Mouse (Mus musculus) MEL (cell line): ENCODE measurements around the gene Tsr1. TPM values are rescaled to one million over a fixed set of nuclear protein-coding genes. Genes with fewer than 3 reads are reported as not detected.

ENCODE experiments used
- DNase-seq: peaks from one replicate; pipeline ENCODE4 v3.0.0; 2011; ENCODE audit warnings: low read depth, low spot score
- H3K27ac ChIP-seq: 2 replicates; pipeline ENCODE4 v1.5.1; 2012; ENCODE audit warnings: low read depth, mild to moderate bottlenecking, control low read depth, low read length, moderate library complexity; ENCODE audit not compliant: control insufficient read depth
- H3K27me3 ChIP-seq, 2 experiments: fragments of 150-350 bp in 1 of 2; sonication (generic) in 1 of 2; 2 replicates each; pipeline ENCODE4 v1.6.1; 2012; ENCODE audit warnings: low read length in 2 of 2, mild to moderate bottlenecking in 2 of 2, improper control_type of control experiment in 1 of 2, moderate library complexity in 1 of 2; ENCODE audit not compliant: insufficient read depth in 2 of 2, control insufficient read depth in 1 of 2
- H3K36me3 ChIP-seq, 2 experiments: 2 replicates each; pipeline ENCODE4 v1.6.1; 2012 to 2014; ENCODE audit warnings: low read length in 2 of 2, improper control_type of control experiment in 1 of 2, inconsistent platforms in 1 of 2, mild to moderate bottlenecking in 1 of 2; ENCODE audit not compliant: insufficient read depth in 2 of 2, control insufficient read depth in 1 of 2
- H3K4me1 ChIP-seq, 2 experiments: fragments of 150-350 bp in 1 of 2; sonication (generic) in 1 of 2; 2 replicates each; pipeline ENCODE4 v1.6.1; 2012; ENCODE audit warnings: low read length in 2 of 2, improper control_type of control experiment in 1 of 2, mild to moderate bottlenecking in 1 of 2; ENCODE audit not compliant: insufficient read depth in 2 of 2, control insufficient read depth in 1 of 2
- H3K4me3 ChIP-seq, 2 experiments: fragments of 150-350 bp in 1 of 2; sonication (generic) in 1 of 2; 2 replicates each; pipeline ENCODE4 v1.5.1; 2012; ENCODE audit warnings: low read depth in 2 of 2, low read length in 2 of 2, mild to moderate bottlenecking in 2 of 2, moderate library complexity in 2 of 2, control low read depth in 1 of 2, improper control_type of control experiment in 1 of 2; ENCODE audit not compliant: control insufficient read depth in 1 of 2, insufficient read depth in 1 of 2
- H3K79me2 ChIP-seq: 2 replicates; pipeline ENCODE4 v1.6.1; 2012; ENCODE audit warnings: mild to moderate bottlenecking, low read length, moderate library complexity; ENCODE audit not compliant: control insufficient read depth, poor library complexity, insufficient read depth
- H3K9ac ChIP-seq: 2 replicates; pipeline ENCODE4 v1.6.1; 2012; ENCODE audit warnings: low read depth, mild to moderate bottlenecking, control low read depth, low read length, moderate library complexity; ENCODE audit not compliant: control insufficient read depth, poor library complexity, severe bottlenecking
- H3K9me3 ChIP-seq: fragments of 150-350 bp; sonication (generic); replicated peaks from 2 replicates; pipeline ENCODE4 v1.6.1; 2012; ENCODE audit warnings: mild to moderate bottlenecking, low read length, improper control_type of control experiment, moderate library complexity; ENCODE audit not compliant: insufficient read depth
- CHD2 ChIP-seq: IDR thresholded peaks from 2 replicates; pipeline ENCODE4 v1.6.1; 2011; ENCODE audit warnings: low read length, improper control_type of control experiment
- CTCF ChIP-seq, 3 experiments: IDR thresholded peaks in 2 of 3; conservative IDR thresholded peaks in 1 of 3; 2 replicates each; pipeline ENCODE4 v1.5.1; 2011 to 2012; ENCODE audit warnings: low read length in 3 of 3, low read depth in 2 of 3, mild to moderate bottlenecking in 2 of 3, improper control_type of control experiment in 1 of 3, inconsistent platforms in 1 of 3, mixed read lengths in 1 of 3, moderate library complexity in 1 of 3; ENCODE audit not compliant: control insufficient read depth in 1 of 3, insufficient read depth in 1 of 3, poor library complexity in 1 of 3, severe bottlenecking in 1 of 3
- ELF1 ChIP-seq: IDR thresholded peaks from 2 replicates; pipeline ENCODE4 v1.6.1; 2014; ENCODE audit warnings: low read depth, mild to moderate bottlenecking, inconsistent platforms, low read length, improper control_type of control experiment, moderate library complexity
- EP300 ChIP-seq, 2 experiments: IDR thresholded peaks; 2 replicates each; pipeline ENCODE4 v1.6.1; 2011; ENCODE audit warnings: improper control_type of control experiment in 2 of 2, low read length in 2 of 2, low read depth in 1 of 2, mild to moderate bottlenecking in 1 of 2
- ETS1 ChIP-seq: IDR thresholded peaks from 2 replicates; pipeline ENCODE4 v1.6.1; 2012; ENCODE audit warnings: low read depth, mild to moderate bottlenecking, inconsistent platforms, low read length, improper control_type of control experiment, moderate library complexity
- HCFC1 ChIP-seq: IDR thresholded peaks from 2 replicates; pipeline ENCODE4 v1.6.1; 2012; ENCODE audit warnings: low read depth, mild to moderate bottlenecking, inconsistent platforms, low read length, improper control_type of control experiment, moderate library complexity
- MAFK ChIP-seq: IDR thresholded peaks from 2 replicates; pipeline ENCODE4 v1.6.1; 2011; ENCODE audit warnings: low read depth, mild to moderate bottlenecking, low read length, improper control_type of control experiment, borderline replicate concordance
- MAX ChIP-seq: IDR thresholded peaks from 2 replicates; pipeline ENCODE4 v1.6.1; 2011; ENCODE audit warnings: low read length, improper control_type of control experiment
- MAZ ChIP-seq: IDR thresholded peaks from 2 replicates; pipeline ENCODE4 v1.6.1; 2012; ENCODE audit warnings: low read depth, mild to moderate bottlenecking, inconsistent platforms, low read length, improper control_type of control experiment
- MYB ChIP-seq: IDR thresholded peaks from 2 replicates; pipeline ENCODE4 v1.6.1; 2011; ENCODE audit warnings: mild to moderate bottlenecking, low read depth, low read length, improper control_type of control experiment
- MYC ChIP-seq: IDR thresholded peaks from 2 replicates; pipeline ENCODE4 v1.6.1; 2011; ENCODE audit warnings: low read depth, mild to moderate bottlenecking, low read length, improper control_type of control experiment, moderate library complexity
- NRF1 ChIP-seq: IDR thresholded peaks from 2 replicates; pipeline ENCODE4 v1.6.1; 2014; ENCODE audit warnings: low read depth, mild to moderate bottlenecking, inconsistent platforms, low read length, improper control_type of control experiment, moderate library complexity; ENCODE audit not compliant: poor library complexity, insufficient read depth, severe bottlenecking
- POLR2AphosphoS5 ChIP-seq: IDR thresholded peaks from 2 replicates; pipeline ENCODE4 v1.6.1; 2012; ENCODE audit warnings: low read depth, borderline replicate concordance, mild to moderate bottlenecking, inconsistent platforms, low read length, moderate library complexity, mixed read lengths
- SMC3 ChIP-seq: IDR thresholded peaks from 2 replicates; pipeline ENCODE4 v1.6.1; 2011; ENCODE audit warnings: low read depth, low read length, improper control_type of control experiment
- TAL1 ChIP-seq: IDR thresholded peaks from 2 replicates; pipeline ENCODE4 v1.6.1; 2012; ENCODE audit warnings: mild to moderate bottlenecking, inconsistent platforms, low read length, moderate library complexity, mixed read lengths
- TCF12 ChIP-seq: IDR thresholded peaks from 2 replicates; pipeline ENCODE4 v1.6.1; 2014; ENCODE audit warnings: low read depth, mild to moderate bottlenecking, inconsistent platforms, low read length, improper control_type of control experiment, moderate library complexity
- USF2 ChIP-seq, 2 experiments: IDR thresholded peaks; 2 replicates each; pipeline ENCODE4 v1.6.1; 2011 to 2012; ENCODE audit warnings: improper control_type of control experiment in 2 of 2, low read length in 2 of 2, borderline replicate concordance in 1 of 2, inconsistent platforms in 1 of 2, low read depth in 1 of 2, mild to moderate bottlenecking in 1 of 2; ENCODE audit not compliant: insufficient read depth in 1 of 2
- ZKSCAN1 ChIP-seq: IDR thresholded peaks from 2 replicates; pipeline ENCODE4 v1.6.1; 2012; ENCODE audit warnings: low read depth, mild to moderate bottlenecking, inconsistent platforms, low read length, improper control_type of control experiment, moderate library complexity
- ZMIZ1 ChIP-seq: IDR thresholded peaks from 2 replicates; pipeline ENCODE4 v1.6.1; 2012; ENCODE audit warnings: low read depth, mild to moderate bottlenecking, inconsistent platforms, low read length, improper control_type of control experiment, moderate library complexity
- polyA plus RNA-seq, 2 experiments: library from polyadenylated mRNA; stranded (reverse) in 1 of 2; unstranded in 1 of 2; fragments of >175 nt in 1 of 2; fragments of >200 nt in 1 of 2; gene quantifications; 2 replicates each; pipeline versions ENCODE4 v1.2.1 to v1.2.4; 2012; ENCODE audit warnings: low replicate concordance in 2 of 2, low read depth in 1 of 2; ENCODE audit not compliant: insufficient read length in 2 of 2, insufficient read depth in 1 of 2, missing spikeins in 1 of 2
- total RNA-seq: library from RNA; depleted of rRNA; stranded (reverse); fragments of 300-350 nt; gene quantifications from 2 replicates; pipeline ENCODE4 v1.2.3, GENCODE M21; 2012

The Tsr1 gene
- total and polyA plus RNA-seq, 3 experiments = 123 to 178 (median 129) TPM

DNA sequence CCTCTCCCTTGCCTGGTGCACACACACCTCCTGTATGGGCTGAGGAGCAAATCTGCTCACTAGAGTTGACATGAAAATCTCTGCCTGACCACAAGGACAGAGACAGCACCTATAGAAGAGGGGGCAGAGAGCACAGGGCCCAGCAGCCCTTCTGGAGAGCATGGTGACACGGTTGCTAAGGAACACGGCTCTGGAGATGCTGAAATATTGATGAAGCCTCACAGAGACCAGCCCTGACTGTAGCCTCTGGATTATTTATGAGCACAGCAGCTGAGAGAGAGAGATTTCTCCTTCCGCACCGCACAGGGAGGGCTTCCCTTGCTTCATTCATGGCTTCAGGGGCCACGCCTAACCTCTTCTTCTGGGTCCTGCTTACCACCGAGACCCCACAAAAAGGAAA lies 28.3 kb upstream of the Tsr1 start:
- Histone ChIP-seq H3K9ac (no peak overlapping the region), H3K79me2 (no peaks in the 10 kb centered on the region), H3K27ac (no peak overlapping the region), H3K4me1 (no peaks in the 10 kb centered on the region)
- no peak for DNase-seq
- TF ChIP-seq MYC = no peak
- TF ChIP-seq ZMIZ1 = no peak
- no peak for TF ChIP-seq MYB
- TF ChIP-seq TCF12 = no peak
- TF ChIP-seq USF2 (IDR thresholded peaks at IDR 0.05; ENCODE audit: borderline replicate concordance in 1 of 2, insufficient read depth in 1 of 2, low read depth in 1 of 2, low read length in 2 of 2) = no peak
- no peak for TF ChIP-seq ZKSCAN1
- TF ChIP-seq NRF1 = no peak
- TF ChIP-seq EP300 (IDR thresholded peaks at IDR 0.05; ENCODE audit: low read depth in 1 of 2, low read length in 2 of 2) = no peak
- TF ChIP-seq, all 39 proteins: peak for 0
- no peaks in the 10 kb centered on the region for H3K9me3 ChIP-seq
- no peaks in the 10 kb centered on the region for H3K36me3 ChIP-seq
- H3K27me3 ChIP-seq = no peaks in the 10 kb centered on the region
- no peak overlapping the region for H3K4me3 ChIP-seq

DNA sequence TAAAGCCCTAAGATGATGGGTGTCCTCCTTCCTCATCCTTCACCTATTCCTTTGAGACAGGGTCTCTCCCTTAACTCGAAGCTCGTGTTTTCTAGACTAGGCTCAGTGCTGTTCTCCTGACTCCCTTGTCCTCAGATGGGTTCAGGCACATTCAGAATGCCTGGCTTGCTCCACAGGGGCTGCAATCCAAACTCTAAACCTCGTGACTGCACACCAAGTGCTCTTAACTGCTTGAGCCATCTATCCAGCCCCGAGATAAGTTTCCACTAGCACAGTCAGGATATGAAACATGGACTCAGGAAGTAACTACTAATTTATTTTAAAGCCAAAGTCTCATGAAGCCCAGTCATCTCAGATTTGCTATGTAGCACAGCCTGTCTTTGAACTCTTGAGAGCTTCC lies 27.3 kb upstream of the Tsr1 start:
- Histone ChIP-seq H3K4me3 (no peak overlapping the region), H3K27me3 (no peaks in the 10 kb centered on the region), H3K27ac (no peak overlapping the region), H3K36me3 (no peaks in the 10 kb centered on the region), H3K9me3 (no peaks in the 10 kb centered on the region), H3K9ac (no peak overlapping the region), H3K79me2 (no peaks in the 10 kb centered on the region), H3K4me1 (no peaks in the 10 kb centered on the region)
- DNase-seq = no peak
- TF ChIP-seq MYB (no peak), ELF1 (no peak), HCFC1 (no peak)

DNA sequence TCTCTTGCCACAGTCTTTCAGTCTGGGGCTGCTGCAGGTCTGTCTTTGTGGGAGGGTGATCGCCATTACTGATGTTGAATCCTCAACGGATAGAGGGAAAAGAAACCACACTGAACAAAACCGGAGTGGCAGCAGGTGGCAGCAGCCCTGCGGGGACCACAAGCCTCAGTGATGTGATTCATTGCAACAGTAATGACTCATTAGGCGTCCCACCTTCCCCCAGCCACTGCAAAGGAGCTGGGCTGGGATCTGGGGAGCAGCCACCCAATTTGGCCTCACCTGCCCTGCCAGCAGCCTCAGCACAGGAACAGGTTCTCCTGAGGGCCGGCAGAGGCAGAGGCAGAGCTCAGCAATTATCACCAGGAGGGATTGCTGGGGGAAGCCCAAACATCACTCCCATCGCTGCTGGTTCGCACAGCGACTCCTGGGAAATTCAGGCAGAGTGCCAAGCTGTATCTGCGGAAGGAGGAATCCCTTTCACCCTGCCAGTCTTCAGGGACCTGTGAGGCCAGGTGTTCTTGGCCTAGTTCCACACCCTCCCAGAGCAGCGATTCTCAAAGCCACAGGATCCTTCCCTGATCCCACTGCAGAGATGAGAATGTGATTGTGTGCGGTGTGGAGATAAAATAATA lies 26.8 kb upstream of the Tsr1 start:
- H3K27me3 ChIP-seq = no peaks in the 10 kb centered on the region
- H3K27ac ChIP-seq = no peak overlapping the region
- no peak overlapping the region for H3K4me3 ChIP-seq
- DNase-seq = no peak
- no peaks in the 10 kb centered on the region for H3K9me3 ChIP-seq
- H3K9ac ChIP-seq = no peak overlapping the region
- H3K36me3 ChIP-seq = no peaks in the 10 kb centered on the region
- TF ChIP-seq MAX (no peak), MAZ (no peak), CTCF (IDR thresholded peaks at IDR 0.05 in 2 of 3, conservative IDR thresholded peaks at IDR 0.05 in 1 of 3; ENCODE audit: control insufficient read depth in 1 of 3, insufficient read depth in 1 of 3, low read depth in 2 of 3, low read length in 3 of 3, poor library complexity in 1 of 3, severe bottlenecking in 1 of 3) (no peak), TAL1 (no peak), CHD2 (no peak), ETS1 (no peak), MYB (no peak), MYC (no peak), SMC3 (no peak), POLR2AphosphoS5 (no peak), MAFK (no peak)
- H3K79me2 ChIP-seq = no peaks in the 10 kb centered on the region
- H3K4me1 ChIP-seq = no peaks in the 10 kb centered on the region
